Mouse (Mus musculus) left cerebral cortex, postnatal 10 days (tissue): ENCODE results near the gene Cyp2j6. TPM values are rescaled to one million over a fixed set of nuclear protein-coding genes. Genes with fewer than 3 reads are reported as not detected.
"Not testable (repeated sequence)": the region's sequence is repeated elsewhere in the genome, so short reads cannot be mapped to it uniquely, and the experiment has no call there.

Source experiments
- DNase-seq, 2 experiments: peaks; one replicate each; pipeline ENCODE4 v3.0.0; 2021 to 2022; ENCODE audit warnings: low spot score in 2 of 2, mixed read lengths in 1 of 2; ENCODE audit errors: extremely low spot score in 1 of 2
- intact Hi-C: fragments of 180-260 bp; cut with DNase I; formaldehyde crosslinking; loops from one replicate; pipeline ENCODE4 v1.15.1; 2025
- total RNA-seq, 2 experiments: library from RNA; stranded (reverse); gene quantifications; 2 replicates each; pipeline ENCODE4 v1.2.3; 2021

Gene Cyp2j6
- 10 to 100 TPM; 10.9 to 11.6 TPM for total RNA-seq

GRCm38 (mm10) chr4:96553133-96553819 is at the start of gene Cyp2j6:
TSS of gene Cyp2j6 (minus strand) at chr4:96553661.
- intact Hi-C loops = no loop called here
- DNase-seq = peak; percentile 23 to 45

GRCm38 (mm10) chr4:96591791-96592150 is 38.3 kb upstream of the Cyp2j6 start:
- peak; percentile 68 for DNase-seq
- intact Hi-C loops = no loop called here

GRCm38 (mm10) chr4:96590911-96591790 is 37.7 kb upstream of the Cyp2j6 start, which contains the start of gene Cyp2j9:
TSS of gene Cyp2j9 (minus strand) at chr4:96591578.
- intact Hi-C loops = no loop called here
- DNase-seq = peak; percentile 55 to 64

- intact Hi-C loops = no loop called here
- no peak for DNase-seq
Observed at GRCm38 (mm10) chr4:96581425-96582088, 28.1 kb upstream of the Cyp2j6 start.

GRCm38 (mm10) chr4:96580351-96580750 is 26.9 kb upstream of the Cyp2j6 start:
- intact Hi-C loops, DNase-seq: not testable (repeated sequence)

- intact Hi-C loops = no loop called here
- DNase-seq = no peak
Observed at GRCm38 (mm10) chr4:96569442-96569841, 16.0 kb upstream of the Cyp2j6 start.

GRCm38 (mm10) chr4:96567988-96568387 is 14.5 kb upstream of the Cyp2j6 start:
- intact Hi-C loops = no loop called here
- no peak for DNase-seq

- no peak for DNase-seq
- intact Hi-C loops = no loop called here
Observed at GRCm38 (mm10) chr4:96565808-96566207, 12.3 kb upstream of the Cyp2j6 start.

GRCm38 (mm10) chr4:96560464-96560863 is 7.0 kb upstream of the Cyp2j6 start:
- intact Hi-C loops = no loop called here
- no peak for DNase-seq

- intact Hi-C loops = no loop called here
- DNase-seq = no peak
Observed at GRCm38 (mm10) chr4:96559781-96560180, 6.3 kb upstream of the Cyp2j6 start.

- intact Hi-C loops = no loop called here
- no peak for DNase-seq
Observed at GRCm38 (mm10) chr4:96551619-96552018, 1.8 kb downstream of the Cyp2j6 start.

GRCm38 (mm10) chr4:96545976-96546375 is 7.5 kb downstream of the Cyp2j6 start:
- DNase-seq = peak in 1 of 2 experiments; percentile 19
- intact Hi-C loops = no loop called here

- no peak for DNase-seq
Observed at GRCm38 (mm10) chr4:96525772-96526171, 27.7 kb downstream of the Cyp2j6 start.

GRCm38 (mm10) chr4:96522256-96522655 is 31.2 kb downstream of the Cyp2j6 start:
- DNase-seq = no peak
- intact Hi-C loops = loop anchor here (10.0 kb wide), 2 partner anchors 163 to 247 kb away; no protein-coding TSS in a partner anchor

More at GRCm38 (mm10) chr4:96525772-96526171, 27.7 kb downstream of the Cyp2j6 start:
- intact Hi-C loops = loop anchor here (10.0 kb wide), 2 partner anchors 159 to 251 kb away; no protein-coding TSS in a partner anchor

GRCm38 (mm10) chr4:96510083-96510482 is 43.4 kb downstream of the Cyp2j6 start:
- no peak for DNase-seq
- intact Hi-C loops = no loop called here

- intact Hi-C loops = no loop called here
Observed at GRCm38 (mm10) chr4:96507286-96507685, 46.2 kb downstream of the Cyp2j6 start, which contains the start of gene Cyp2j8. TSS of gene Cyp2j8 (minus strand) at chr4:96507386.

More at GRCm38 (mm10) chr4:96507286-96507685, 46.2 kb downstream of the Cyp2j6 start, which contains the start of gene Cyp2j8:
- no peak for DNase-seq
